Mouse (Mus musculus) urinary bladder, adult 18-20 months (tissue): ENCODE measurements around the gene Rgs17.
A peak's percentile ranks its signal among the peaks of the same experiment; 100 is the strongest.
"Not testable (repeated sequence)": the region's sequence is repeated elsewhere in the genome, so short reads cannot be mapped to it uniquely, and the experiment has no call there.

ENCODE experiments used
- DNase-seq, 2 experiments: peaks; one replicate each; pipeline ENCODE4 v3.0.0; 2022; ENCODE audit warnings: low spot score in 2 of 2, mixed read lengths in 2 of 2

Gene Rgs17

GRCm38 (mm10) chr10:5922294-5922828, at the start of gene Rgs17:
Rgs17 (minus strand) TSS chr10:5922400.
- peak; percentile 7 to 20 for DNase-seq

GRCm38 (mm10) chr10:5967655-5968054, 45.5 kb upstream of the Rgs17 start:
- no peak for DNase-seq

GRCm38 (mm10) chr10:5953787-5954186, 31.6 kb upstream of the Rgs17 start:
- not testable (repeated sequence) for DNase-seq

GRCm38 (mm10) chr10:5924261-5924660, 2.1 kb upstream of the Rgs17 start:
- no peak for DNase-seq

GRCm38 (mm10) chr10:5923096-5923495, 896 bp upstream of the Rgs17 start:
- DNase-seq = no peak

- DNase-seq = no peak
These were observed 429 bp downstream of the Rgs17 start for GRCm38 (mm10) chr10:5921771-5922170.

- DNase-seq = peak in 1 of 2 experiments; percentile 1
These were observed 1.1 kb downstream of the Rgs17 start for GRCm38 (mm10) chr10:5921031-5921551.

GRCm38 (mm10) chr10:5904399-5904798, 17.8 kb downstream of the Rgs17 start:
- no peak for DNase-seq

- DNase-seq = no peak
These were observed 20.4 kb downstream of the Rgs17 start for GRCm38 (mm10) chr10:5901777-5902176.

- no peak for DNase-seq
These were observed 21.5 kb downstream of the Rgs17 start for GRCm38 (mm10) chr10:5900731-5901130.

- no peak for DNase-seq
These were observed 45.1 kb downstream of the Rgs17 start for GRCm38 (mm10) chr10:5877106-5877505.

- no peak for DNase-seq
These were observed 51.1 kb downstream of the Rgs17 start for GRCm38 (mm10) chr10:5871081-5871480.

GRCm38 (mm10) chr10:5867981-5868552, 54.1 kb downstream of the Rgs17 start:
- DNase-seq = no peak

GRCm38 (mm10) chr10:5865996-5866395, 56.2 kb downstream of the Rgs17 start:
- no peak for DNase-seq

- DNase-seq = no peak
These were observed 59.5 kb downstream of the Rgs17 start for GRCm38 (mm10) chr10:5862669-5863068.

GRCm38 (mm10) chr10:5860849-5861248, 61.4 kb downstream of the Rgs17 start:
- no peak for DNase-seq

GRCm38 (mm10) chr10:5859729-5860128, 62.5 kb downstream of the Rgs17 start:
- no peak for DNase-seq

GRCm38 (mm10) chr10:5857996-5858549, 64.1 kb downstream of the Rgs17 start:
- DNase-seq = no peak

GRCm38 (mm10) chr10:5853290-5853868, 68.8 kb downstream of the Rgs17 start:
- DNase-seq = no peak

- no peak for DNase-seq
These were observed 75.3 kb downstream of the Rgs17 start for GRCm38 (mm10) chr10:5846939-5847338.

- DNase-seq = peak in 1 of 2 experiments; percentile 16
These were observed 80.8 kb downstream of the Rgs17 start for GRCm38 (mm10) chr10:5841369-5841768.

- no peak for DNase-seq
These were observed 95.7 kb downstream of the Rgs17 start for GRCm38 (mm10) chr10:5826336-5827025.
